ENCODE assay signal across 22 mouse cellular contexts in genomic region chr17:83764538-83764937, GRCm38 (mm10). TPM values are rescaled to one million over a fixed set of nuclear protein-coding genes. Genes with fewer than 3 reads are reported as not detected.
DNase-seq lines count a peak whose midpoint lies in the region; ATAC-seq lines count a peak whose summit lies in the region.
"Had no signal": no experiment of that assay in that cellular context is flagged by ENCODE, and none has a peak within 500 bp of the region (broad histone marks: within the 10 kb centered on the region; RNA-seq: fewer than 3 reads in every experiment).

No protein-coding gene starts in this region.

- ATAC-seq in common myeloid progenitor, adult 5-6 weeks (replicated peaks; ENCODE audit: low read depth, poor library complexity, severe bottlenecking), result peak; percentile 37; the same call in 1 of the 2 replicates
- ATAC-seq in monocyte, adult 5-6 weeks (replicated peaks; ENCODE audit: insufficient number of reproducible peaks, low FRiP score, low TSS enrichment, poor library complexity, severe bottlenecking), result 0 out of 2 replicates have a peak, but pooled peaks have one; percentile 51
- ATAC-seq: activated CD4-positive, CD25-positive, alpha-beta regulatory T cell, adult 4 months; forebrain, embryonic 14.5 days; forebrain, postnatal 0 days; hindbrain, postnatal 0 days; inflammation-experienced regulatory T-cells, adult 6 months had no signal

- peak; percentile 19 for DNase-seq in A20 (ENCODE audit: low read depth, low spot score)
- peak; percentile 28 to 38 for DNase-seq in B cell, adult 2 months
- DNase-seq in thymus, postnatal 25 days, result no peak
- no peak for DNase-seq in frontal cortex, postnatal 36 days (ENCODE audit: low spot score in 2 of 2)
- DNase-seq in gastrocnemius, postnatal 4 days (ENCODE audit: low spot score in 2 of 2), result no peak
- DNase-seq in ovary, postnatal 14 days (ENCODE audit: low spot score), result no peak
- DNase-seq: adrenal gland, adult 8-10 months; adrenal gland, postnatal 25 days; cerebellum, adult 18-20 months; cerebellum, adult 9-10 months; cerebellum, postnatal 14 days; forebrain, postnatal 0 days; gastrocnemius, postnatal 25 days; heart, adult 18-20 months; heart, postnatal 10 days; heart, postnatal 36 days had no signal

RNA-seq across cellular contexts. Expression of gene Mta3, which starts 58.6 kb away (rescaled TPM):
- total RNA-seq in common myeloid progenitor, adult 5-6 weeks (2017), result 59.5 and 75.8 TPM in 2 replicates
- total RNA-seq in monocyte, adult 5-6 weeks (2017), result 75.1 to 131 TPM (median 76.5 TPM) in 3 replicates
- 10 to 100 TPM; 20.0 to 20.9 TPM for total RNA-seq in gastrocnemius, postnatal 4 days (2021)

Comparison
In these comparisons a context has a peak if more than half of its experiments do, and no peak if none do; other contexts are left out.
1. DNase-seq: peak in A20 (single experiment) and B cell, adult 2 months (2 of 2); none in thymus, postnatal 25 days (single experiment), frontal cortex, postnatal 36 days (0 of 2), gastrocnemius, postnatal 4 days (0 of 2) and ovary, postnatal 14 days (single experiment).